Mouse (Mus musculus) heart, postnatal 0 days (tissue): ENCODE results near the gene Dnm3. TPM values are rescaled to one million over a fixed set of nuclear protein-coding genes. Genes with fewer than 3 reads are reported as not detected.

ENCODE experiments used
- ATAC-seq: fragments of 200-750 bp; cut with Nextera tagmentation; 2 replicates; pipeline ENCODE4 v1.8.0; 2017; ENCODE audit warnings: low read depth, moderate number of reproducible peaks, moderate library complexity; ENCODE audit not compliant: insufficient read depth
- DNase-seq: peaks from one replicate; pipeline ENCODE4 v3.0.0-alpha.2; 2016; ENCODE audit warnings: low spot score
- H3K27ac ChIP-seq: fragments of 300-500 bp; sonication (generic); 2 replicates; pipeline ENCODE4 v1.5.1; 2014; ENCODE audit warnings: low read depth, mild to moderate bottlenecking
- H3K27me3 ChIP-seq: fragments of 300-500 bp; sonication (generic); 2 replicates; pipeline ENCODE4 v1.6.1; 2014; ENCODE audit warnings: low read length, mixed read lengths; ENCODE audit not compliant: control insufficient read depth, insufficient read depth
- H3K36me3 ChIP-seq: fragments of 300-500 bp; sonication (generic); replicated peaks from 2 replicates; pipeline ENCODE4 v1.6.1; 2014; ENCODE audit warnings: low read length, mixed read lengths; ENCODE audit not compliant: control insufficient read depth, insufficient read depth
- H3K4me1 ChIP-seq: fragments of 300-500 bp; sonication (generic); 2 replicates; pipeline ENCODE4 v1.6.1; 2014; ENCODE audit warnings: antibody characterized with exemption; ENCODE audit not compliant: control insufficient read depth, insufficient read depth
- H3K4me2 ChIP-seq: fragments of 300-500 bp; sonication (generic); 2 replicates; pipeline ENCODE4 v1.6.1; 2014; ENCODE audit warnings: low read depth, mild to moderate bottlenecking, low read length, moderate library complexity
- H3K4me3 ChIP-seq: fragments of 300-500 bp; sonication (generic); 2 replicates; pipeline ENCODE4 v1.5.1; 2014; ENCODE audit warnings: low read depth, low read length
- H3K9ac ChIP-seq: fragments of 300-500 bp; sonication (generic); replicated peaks from 2 replicates; pipeline ENCODE4 v1.6.1; 2014; ENCODE audit warnings: low read depth, low read length, mixed read lengths
- H3K9me3 ChIP-seq: fragments of 300-500 bp; sonication (generic); replicated peaks from 2 replicates; pipeline ENCODE4 v1.6.1; 2016; ENCODE audit warnings: low read length; ENCODE audit not compliant: control insufficient read depth
- CTCF ChIP-seq: IDR thresholded peaks from 2 replicates; pipeline ENCODE4 v1.5.1; 2016; ENCODE audit warnings: antibody characterized with exemption, control low read depth, low read depth
- EP300 ChIP-seq: IDR thresholded peaks from 2 replicates; pipeline ENCODE4 v1.6.1; 2016; ENCODE audit warnings: antibody characterized with exemption, low read depth
- WGBS: fragments of 180-500 bp; shearing (Covaris S2); extraction: QIAGEN DNeasy Blood & Tissue Kit; methylation state at CpG from one replicate; pipeline ENCODE4 v1.1.7; 2014; 5-methylcytosine and 5-hydroxymethylcytosine counted together
- polyA plus RNA-seq: library from polyadenylated mRNA; unstranded; fragments of >200 nt; fragmentation: Nextera tagmentation; extraction: Ambion mirVana; gene quantifications from 2 replicates; pipeline ENCODE4 v1.2.1, GENCODE M21; 2015
- total RNA-seq: library from RNA; depleted of rRNA; stranded (reverse); fragments of >200 nt; gene quantifications from 2 replicates; pipeline ENCODE4 v1.2.3, GENCODE M21; 2014; ENCODE audit warnings: low replicate concordance

The Dnm3 gene
- total and polyA plus RNA-seq, 2 experiments from 2014 or later = 1.9 to 2.4 TPM

DNA sequence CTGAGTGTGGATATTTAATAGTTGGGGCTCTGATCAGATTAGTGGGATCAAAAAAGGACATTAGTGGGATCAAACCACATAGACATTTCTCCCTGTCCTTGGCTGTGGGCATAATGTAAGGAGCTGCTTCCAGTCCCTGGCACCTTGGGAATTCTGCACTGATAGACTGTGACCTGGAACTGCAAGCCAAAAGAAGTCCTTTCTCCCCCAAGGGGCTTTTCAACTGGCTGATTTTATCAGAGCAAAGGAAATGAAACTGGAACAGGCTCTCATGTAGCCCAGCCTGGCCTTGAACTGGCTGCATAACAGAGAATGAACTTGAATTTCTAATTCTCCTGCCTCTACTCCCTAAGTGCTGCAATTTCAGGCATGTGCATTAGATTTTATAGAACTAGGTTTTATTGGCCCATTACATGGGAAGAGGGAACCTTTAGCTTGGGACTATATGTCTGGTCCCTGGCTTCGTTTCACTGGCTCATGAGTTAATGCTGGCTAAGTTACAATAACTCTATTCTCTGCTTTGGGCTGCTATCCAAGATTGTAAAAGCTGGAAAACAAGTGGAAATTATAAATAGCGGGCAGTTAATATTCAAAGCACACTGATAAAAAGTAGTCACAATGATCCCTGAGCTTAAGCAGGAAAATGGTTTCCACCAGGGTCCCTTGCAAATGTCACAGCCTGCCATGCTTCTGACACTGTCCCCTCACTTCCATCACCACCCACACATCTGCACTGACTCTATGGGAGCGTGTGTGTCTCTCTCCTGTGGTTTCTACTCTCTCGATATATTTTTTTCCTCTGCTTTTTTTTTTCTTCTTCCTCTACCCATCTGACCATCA is 183.9 kb downstream of the Dnm3 start:
- no peak overlapping the region for H3K4me2 ChIP-seq
- H3K4me1 ChIP-seq = peaks cover 8% of the 10 kb centered on the region
- TF ChIP-seq CTCF (no peak), EP300 (no peak)
- no peak overlapping the region for H3K4me3 ChIP-seq
- no peaks in the 10 kb centered on the region for H3K27me3 ChIP-seq
- ATAC-seq (peak; percentile 36; the same call in 1 of the 2 replicates), DNase-seq (peak; percentile 14)
- no peak overlapping the region; the same call in 1 of the 2 replicates for H3K9ac ChIP-seq
- WGBS = 45% methylated on average over 4 of the region's 4 CpGs
- H3K9me3 ChIP-seq = no peaks in the 10 kb centered on the region
- H3K27ac ChIP-seq = peak overlapping the region; percentile 22
- H3K36me3 ChIP-seq = no peaks in the 10 kb centered on the region; the same call in 1 of the 2 replicates

DNA sequence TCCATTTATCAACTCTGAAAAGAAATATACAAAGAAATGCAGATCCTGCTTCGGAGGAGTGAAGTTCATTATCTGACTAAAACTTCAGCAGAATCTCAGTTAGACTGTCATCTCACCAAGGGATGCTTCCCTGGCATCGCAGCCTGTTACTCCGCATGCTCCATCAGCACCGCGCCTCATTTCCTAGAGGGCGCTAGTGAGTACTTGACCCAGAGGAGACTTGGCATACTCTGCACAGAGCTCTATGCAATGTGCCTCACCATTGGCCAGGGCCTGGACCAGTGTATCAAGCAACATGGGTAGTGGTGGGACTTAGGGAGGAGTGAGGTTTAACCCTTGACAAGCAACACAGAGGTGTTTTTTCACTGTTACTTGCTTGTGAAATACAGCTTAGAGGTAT is 190.9 kb downstream of the Dnm3 start:
- no peak overlapping the region for H3K4me2 ChIP-seq
- no peak overlapping the region for H3K27ac ChIP-seq
- no peaks in the 10 kb centered on the region for H3K4me1 ChIP-seq
- 46% methylated on average over 6 of the region's 6 CpGs for WGBS
- no peaks in the 10 kb centered on the region for H3K27me3 ChIP-seq
- TF ChIP-seq CTCF (peak; percentile 17; the same call in 1 of the 2 replicates), EP300 (no peak)
- no peaks in the 10 kb centered on the region for H3K9me3 ChIP-seq
- ATAC-seq (no peak), DNase-seq (no peak)
- no peak overlapping the region for H3K4me3 ChIP-seq
- no peaks in the 10 kb centered on the region; the same call in 1 of the 2 replicates for H3K36me3 ChIP-seq
- no peak overlapping the region for H3K9ac ChIP-seq

DNA sequence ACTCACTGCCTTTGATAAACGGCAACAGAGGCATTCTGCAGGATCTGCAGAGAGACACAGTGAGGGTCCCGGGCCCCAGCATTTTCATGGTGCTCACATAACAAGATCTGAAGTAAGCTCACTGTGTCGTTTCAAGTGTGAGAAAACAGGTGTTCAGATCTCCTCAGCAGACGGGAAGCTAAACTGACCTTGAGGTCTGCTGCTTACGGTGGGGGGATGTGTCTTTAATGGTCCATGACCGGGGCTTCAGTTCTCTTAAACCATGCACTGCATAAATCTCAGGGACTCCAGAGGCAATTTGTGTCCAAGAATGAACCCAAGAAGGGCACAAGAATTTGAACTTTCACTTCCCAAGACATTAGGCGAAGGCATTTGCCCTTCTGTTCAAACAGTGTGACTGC is 195.9 kb downstream of the Dnm3 start:
- WGBS = 37% methylated on average over 7 of the region's 7 CpGs

DNA sequence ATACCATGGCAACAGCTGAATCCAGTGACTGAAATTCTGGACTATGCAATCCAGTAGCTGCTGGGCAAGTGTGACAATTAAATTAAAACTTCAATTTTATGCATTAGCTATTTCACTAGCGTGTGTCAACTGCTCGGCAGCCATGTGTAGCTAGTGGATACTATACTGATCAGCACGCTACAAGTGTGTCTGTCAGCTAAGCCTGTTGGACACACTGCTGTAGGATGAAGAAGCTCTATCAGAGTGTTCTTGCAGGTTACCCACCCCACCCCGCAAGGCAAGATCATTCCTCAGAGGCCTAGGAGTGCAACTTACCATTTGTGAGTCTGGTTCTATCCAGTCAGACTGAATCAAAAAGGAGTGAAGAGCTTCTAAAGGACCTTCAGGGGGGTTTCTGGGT is 197.8 kb downstream of the Dnm3 start:
- 96% methylated on average over 4 of the region's 4 CpGs for WGBS
- Histone ChIP-seq H3K36me3 (no peaks in the 10 kb centered on the region), H3K27me3 (no peaks in the 10 kb centered on the region), H3K4me3 (no peak overlapping the region), H3K27ac (no peak overlapping the region), H3K4me2 (no peak overlapping the region), H3K9ac (no peak overlapping the region), H3K4me1 (no peaks in the 10 kb centered on the region), H3K9me3 (no peaks in the 10 kb centered on the region)
- ATAC-seq (no peak), DNase-seq (no peak)
- TF ChIP-seq EP300 (no peak), CTCF (no peak)

More for the DNA sequence above, 195.9 kb downstream of the Dnm3 start:
- Histone ChIP-seq H3K27me3 (no peaks in the 10 kb centered on the region), H3K27ac (no peak overlapping the region), H3K4me2 (no peak overlapping the region), H3K4me1 (no peaks in the 10 kb centered on the region), H3K9ac (no peak overlapping the region), H3K36me3 (no peaks in the 10 kb centered on the region), H3K4me3 (no peak overlapping the region), H3K9me3 (no peaks in the 10 kb centered on the region)
- no peak for DNase-seq
- TF ChIP-seq CTCF (no peak), EP300 (no peak)
- no peak for ATAC-seq

DNA sequence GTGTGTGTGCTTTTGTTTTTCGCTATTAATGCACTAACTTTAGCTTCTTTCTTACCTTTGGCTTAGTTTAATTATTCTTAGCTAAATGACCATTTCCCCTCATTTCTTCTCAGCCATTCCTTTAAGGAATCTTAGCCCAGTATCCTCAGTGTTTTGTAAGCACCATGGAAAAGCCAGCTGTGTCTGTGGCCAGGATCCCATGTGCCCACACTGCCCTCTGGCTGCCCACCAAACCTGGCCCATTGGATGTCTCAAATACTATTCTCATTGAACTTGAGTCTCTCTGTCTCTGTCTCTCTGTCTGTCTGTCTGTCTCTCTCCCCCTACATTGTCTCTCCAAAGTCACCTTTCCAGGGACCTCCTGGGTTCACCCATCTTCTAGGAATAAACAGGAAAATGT is 201.8 kb downstream of the Dnm3 start:
- DNase-seq = no peak
- Histone ChIP-seq H3K4me2 (no peak overlapping the region), H3K9me3 (no peaks in the 10 kb centered on the region), H3K36me3 (no peaks in the 10 kb centered on the region), H3K4me3 (no peak overlapping the region), H3K4me1 (no peaks in the 10 kb centered on the region), H3K27ac (no peak overlapping the region), H3K27me3 (no peaks in the 10 kb centered on the region), H3K9ac (no peak overlapping the region)
- ATAC-seq = no peak
- TF ChIP-seq CTCF = peak; percentile 80
- no peak for TF ChIP-seq EP300
- 78% methylated on average over 1 of the region's 1 CpGs for WGBS
